Mouse (Mus musculus) hindbrain, postnatal 0 days (tissue): ENCODE results near the gene Ncoa3. TPM values are rescaled to one million over a fixed set of nuclear protein-coding genes. Genes with fewer than 3 reads are reported as not detected.

ENCODE experiments used
- ATAC-seq: fragments of 200-750 bp; cut with Nextera tagmentation; 2 replicates; pipeline ENCODE4 v1.8.0; 2017; ENCODE audit warnings: mild to moderate bottlenecking, moderate TSS enrichment, moderate library complexity
- DNase-seq: peaks from one replicate; pipeline ENCODE4 v3.0.0-alpha.2; 2015; ENCODE audit warnings: low spot score
- H3K27ac ChIP-seq: fragments of 300-500 bp; sonication (generic); 2 replicates; pipeline ENCODE4 v1.5.1; 2014; ENCODE audit warnings: mild to moderate bottlenecking
- H3K27me3 ChIP-seq: fragments of 300-500 bp; sonication (generic); 2 replicates; pipeline ENCODE4 v1.6.1; 2014; ENCODE audit warnings: low read length, mixed read lengths; ENCODE audit not compliant: insufficient read depth
- H3K36me3 ChIP-seq: fragments of 300-500 bp; sonication (generic); 2 replicates; pipeline ENCODE4 v1.6.1; 2014; ENCODE audit warnings: low read length, mixed read lengths; ENCODE audit not compliant: insufficient read depth
- H3K4me1 ChIP-seq: fragments of 300-500 bp; sonication (generic); 2 replicates; pipeline ENCODE4 v1.6.1; 2014; ENCODE audit warnings: antibody characterized with exemption, low read length, mixed read lengths; ENCODE audit not compliant: insufficient read depth
- H3K4me2 ChIP-seq: fragments of 300-500 bp; sonication (generic); 2 replicates; pipeline ENCODE4 v1.6.1; 2014; ENCODE audit warnings: low read depth, mild to moderate bottlenecking, low read length, moderate library complexity, mixed read lengths
- H3K4me3 ChIP-seq: fragments of 300-500 bp; sonication (generic); 2 replicates; pipeline ENCODE4 v1.5.1; 2014; ENCODE audit warnings: low read length
- H3K9ac ChIP-seq: fragments of 300-500 bp; sonication (generic); replicated peaks from 2 replicates; pipeline ENCODE4 v1.6.1; 2014; ENCODE audit warnings: mild to moderate bottlenecking, low read length, moderate library complexity, mixed read lengths
- H3K9me3 ChIP-seq: fragments of 300-500 bp; sonication (generic); 2 replicates; pipeline ENCODE4 v1.6.1; 2016; ENCODE audit warnings: low read length, mixed read lengths
- CTCF ChIP-seq: IDR thresholded peaks from 2 replicates; pipeline ENCODE4 v1.5.1; 2016; ENCODE audit warnings: antibody characterized with exemption, control low read depth, low read depth
- WGBS: fragments of 180-500 bp; shearing (Covaris S2); extraction: QIAGEN DNeasy Blood & Tissue Kit; methylation state at CpG from one replicate; pipeline ENCODE4 v1.1.7; 2014; 5-methylcytosine and 5-hydroxymethylcytosine counted together
- polyA plus RNA-seq: library from polyadenylated mRNA; unstranded; fragments of >200 nt; fragmentation: Nextera tagmentation; extraction: Ambion mirVana; gene quantifications from 2 replicates; pipeline ENCODE4 v1.2.1, GENCODE M21; 2015
- total RNA-seq: library from RNA; depleted of rRNA; stranded (reverse); fragments of >200 nt; gene quantifications from 2 replicates; pipeline ENCODE4 v1.2.3, GENCODE M21; 2014

Gene Ncoa3
- total and polyA plus RNA-seq, 2 experiments from 2014 or later, result 10.8 to 28.3 TPM

DNA sequence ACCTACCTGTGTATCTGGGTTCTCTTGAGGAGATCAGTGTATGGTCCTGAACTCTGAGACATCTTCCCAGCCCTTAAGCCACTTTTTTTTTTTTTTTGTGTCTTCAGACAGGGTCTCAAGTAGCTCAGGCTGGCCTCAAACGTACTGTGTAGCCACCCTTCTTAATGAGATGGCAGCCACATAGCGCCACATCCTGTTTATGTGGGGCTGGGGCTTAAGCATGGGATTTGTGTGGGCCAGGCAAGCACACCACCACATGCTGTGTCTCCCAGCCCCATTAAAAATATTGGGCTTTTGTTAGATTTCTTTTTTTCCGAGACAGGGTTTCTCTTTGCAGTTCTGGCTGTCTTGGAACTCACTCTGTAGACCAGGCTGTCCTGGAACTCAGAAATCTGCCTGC is 31.7 kb upstream of the Ncoa3 start:
- no peak for ATAC-seq
- DNase-seq, result no peak
- no peaks in the 10 kb centered on the region for H3K36me3 ChIP-seq
- H3K27me3 ChIP-seq, result no peaks in the 10 kb centered on the region
- no peaks in the 10 kb centered on the region for H3K9me3 ChIP-seq
- 84% methylated on average over 3 of the region's 3 CpGs for WGBS
- H3K4me1 ChIP-seq, result no peaks in the 10 kb centered on the region
- no peak overlapping the region for H3K9ac ChIP-seq
- TF ChIP-seq CTCF, result no peak
- H3K27ac ChIP-seq, result no peak overlapping the region
- H3K4me2 ChIP-seq, result no peak overlapping the region
- no peak overlapping the region for H3K4me3 ChIP-seq

GRCm38 (mm10) chr2:165962824-165963223 is 29.6 kb upstream of the Ncoa3 start:
- H3K4me1 ChIP-seq, result no peaks in the 10 kb centered on the region
- DNase-seq (no peak), ATAC-seq (no peak)
- no peak overlapping the region for H3K9ac ChIP-seq
- H3K4me2 ChIP-seq, result no peak overlapping the region
- no peaks in the 10 kb centered on the region for H3K9me3 ChIP-seq
- no peak overlapping the region for H3K4me3 ChIP-seq
- TF ChIP-seq CTCF, result no peak
- no peak overlapping the region for H3K27ac ChIP-seq
- H3K27me3 ChIP-seq, result no peaks in the 10 kb centered on the region
- 82% methylated on average over 5 of the region's 5 CpGs for WGBS
- H3K36me3 ChIP-seq, result no peaks in the 10 kb centered on the region

DNA sequence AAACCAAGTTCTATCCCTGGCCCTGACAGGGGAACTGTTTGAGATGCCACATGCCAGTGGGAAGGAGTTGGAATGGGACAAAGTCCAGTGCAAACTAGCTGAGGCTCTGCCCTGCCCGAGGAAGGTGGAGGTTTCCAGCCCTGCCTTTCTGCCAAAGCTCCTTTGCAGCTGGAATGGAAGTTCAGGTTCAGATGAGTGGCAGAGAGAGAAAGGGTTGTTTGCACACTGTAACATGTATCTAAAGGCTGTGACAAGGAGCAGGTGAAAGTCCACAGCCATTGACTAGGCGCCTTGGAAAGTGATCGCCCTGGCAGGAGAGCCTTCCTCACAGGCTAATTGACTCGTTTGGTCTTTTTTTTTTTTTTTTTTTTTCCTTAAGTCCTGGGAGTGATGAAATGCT is 28.3 kb upstream of the Ncoa3 start:
- Histone ChIP-seq H3K36me3 (no peaks in the 10 kb centered on the region), H3K27ac (no peak overlapping the region), H3K9ac (no peak overlapping the region), H3K4me1 (no peaks in the 10 kb centered on the region), H3K4me2 (no peak overlapping the region), H3K27me3 (no peaks in the 10 kb centered on the region), H3K4me3 (no peak overlapping the region), H3K9me3 (no peaks in the 10 kb centered on the region)
- no peak for TF ChIP-seq CTCF
- DNase-seq (no peak), ATAC-seq (no peak)
- WGBS, result 23% methylated on average over 4 of the region's 4 CpGs

DNA sequence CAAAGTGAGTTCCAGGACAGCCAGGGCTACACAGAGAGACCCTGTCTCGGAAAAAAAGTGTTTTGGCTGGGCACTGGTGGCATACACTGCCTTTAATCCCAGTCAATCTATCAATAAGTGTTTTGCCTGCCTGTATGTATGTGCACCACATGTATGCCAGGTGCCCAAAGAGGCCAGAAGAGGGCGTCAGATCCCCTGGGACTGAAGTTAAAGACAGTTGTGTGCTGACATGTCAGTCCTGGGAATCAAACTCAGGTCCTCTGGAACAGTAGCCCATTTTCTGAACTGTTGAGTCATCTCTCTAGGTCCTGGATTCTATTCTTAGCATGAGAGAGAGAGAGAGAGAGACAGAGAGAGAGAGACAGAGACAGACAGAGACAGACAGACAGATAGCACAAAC is 25.4 kb upstream of the Ncoa3 start:
- no peak for DNase-seq
- WGBS, result 88% methylated on average over 2 of the region's 2 CpGs
- Histone ChIP-seq H3K4me1 (no peaks in the 10 kb centered on the region), H3K27me3 (no peaks in the 10 kb centered on the region), H3K4me2 (no peak overlapping the region), H3K9ac (no peak overlapping the region), H3K36me3 (no peaks in the 10 kb centered on the region), H3K27ac (no peak overlapping the region), H3K9me3 (no peaks in the 10 kb centered on the region), H3K4me3 (no peak overlapping the region)
- TF ChIP-seq CTCF, result peak; percentile 6; the same call in 1 of the 2 replicates
- no peak for ATAC-seq

DNA sequence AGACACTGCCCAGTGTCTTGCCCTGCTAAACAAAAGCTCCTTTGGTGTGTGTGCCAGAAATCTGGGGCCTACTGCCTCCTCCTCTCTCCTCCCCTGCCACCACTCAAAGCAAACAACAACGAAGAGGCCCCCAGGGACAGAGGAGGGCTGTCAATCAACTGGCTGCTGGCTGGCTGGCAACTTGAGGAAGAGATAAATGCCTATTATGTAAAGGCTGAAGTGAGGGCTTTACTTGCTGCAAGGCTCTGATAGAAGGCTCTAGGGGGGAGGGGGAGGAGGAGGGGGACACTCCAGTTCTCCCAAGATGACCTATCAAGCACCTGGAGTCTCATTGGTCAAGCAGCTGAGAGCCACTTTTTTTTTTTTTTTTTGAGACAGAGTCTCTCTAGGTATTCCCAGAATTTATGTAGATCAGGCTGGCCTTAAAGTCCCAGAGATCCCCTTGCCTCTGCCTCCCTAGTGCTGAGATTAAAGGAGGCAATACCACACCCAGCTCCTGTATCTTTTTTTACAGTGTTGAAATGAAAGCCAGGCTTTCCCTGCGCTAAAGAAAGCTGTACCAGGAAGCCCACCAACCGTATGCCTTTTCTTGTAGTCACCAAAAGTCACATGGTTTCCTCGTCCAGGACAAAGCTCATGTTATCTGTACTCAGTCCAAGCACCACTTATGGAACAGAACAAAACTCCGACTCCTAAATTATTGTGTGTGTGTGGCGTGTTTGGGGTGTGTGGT is 24.4 kb upstream of the Ncoa3 start:
- Histone ChIP-seq H3K4me2 (no peak overlapping the region), H3K9ac (no peak overlapping the region), H3K4me3 (no peak overlapping the region), H3K36me3 (no peaks in the 10 kb centered on the region), H3K9me3 (no peaks in the 10 kb centered on the region), H3K27ac (no peak overlapping the region), H3K4me1 (no peaks in the 10 kb centered on the region), H3K27me3 (no peaks in the 10 kb centered on the region)
- peak; percentile 70 for ATAC-seq
- peak; percentile 71 for DNase-seq
- TF ChIP-seq CTCF, result no peak
- 55% methylated on average over 6 of the region's 6 CpGs for WGBS

- peak; percentile 23 for DNase-seq
- 32% methylated on average over 3 of the region's 3 CpGs for WGBS
These were observed 23.6 kb upstream of the Ncoa3 start for GRCm38 (mm10) chr2:165968876-165969275.

GRCm38 (mm10) chr2:165969391-165969790 is 23.0 kb upstream of the Ncoa3 start:
- Histone ChIP-seq H3K9ac (no peak overlapping the region), H3K4me2 (no peak overlapping the region), H3K4me3 (no peak overlapping the region), H3K4me1 (no peaks in the 10 kb centered on the region), H3K27ac (no peak overlapping the region), H3K9me3 (no peaks in the 10 kb centered on the region), H3K36me3 (no peaks in the 10 kb centered on the region), H3K27me3 (no peaks in the 10 kb centered on the region)
- WGBS, result 62% methylated on average over 8 of the region's 8 CpGs
- no peak for TF ChIP-seq CTCF
- DNase-seq (no peak), ATAC-seq (no peak)

More at GRCm38 (mm10) chr2:165968876-165969275, 23.6 kb upstream of the Ncoa3 start:
- no peak overlapping the region for H3K4me3 ChIP-seq
- no peaks in the 10 kb centered on the region for H3K4me1 ChIP-seq
- no peaks in the 10 kb centered on the region for H3K9me3 ChIP-seq
- H3K27me3 ChIP-seq, result no peaks in the 10 kb centered on the region
- TF ChIP-seq CTCF, result no peak
- no peak overlapping the region for H3K9ac ChIP-seq
- no peak for ATAC-seq
- no peaks in the 10 kb centered on the region for H3K36me3 ChIP-seq
- H3K27ac ChIP-seq, result no peak overlapping the region
- H3K4me2 ChIP-seq, result no peak overlapping the region
